In genomic region chr7:142349308-142349961, GRCm38 (mm10) we compare ENCODE assay signal across 8 mouse cellular contexts. TPM values are rescaled to one million over a fixed set of nuclear protein-coding genes. Genes with fewer than 3 reads are reported as not detected.
DNase-seq lines count a peak whose midpoint lies in the region; ATAC-seq and TF ChIP-seq lines count a peak whose summit lies in the region.

No protein-coding gene starts in this region.

- peak; percentile 35 for DNase-seq in liver, postnatal 0 days
- DNase-seq in liver, embryonic 11.5 days (ENCODE audit: low spot score): no peak
- peak; percentile 73 for DNase-seq in forebrain, postnatal 0 days
- DNase-seq in left cerebral cortex, postnatal 25 days (ENCODE audit: low spot score in 2 of 2): peak; percentile 52 to 83
- DNase-seq in right cerebral cortex, adult 2 months (ENCODE audit: low spot score in 2 of 2): peak; percentile 60 to 65
- no peak for DNase-seq in embryo, embryonic 10 days (ENCODE audit: low spot score)
- no peak for DNase-seq in cerebellum, adult 8-10 months
- no peak for DNase-seq in adrenal gland, postnatal 25 days

- H3K4me3 ChIP-seq in liver, postnatal 0 days (ENCODE audit: low read depth, low read length): no peak overlapping the region
- no peak overlapping the region for H3K4me3 ChIP-seq in liver, embryonic 11.5 days (ENCODE audit: low read depth, low read length)
- H3K4me3 ChIP-seq in forebrain, postnatal 0 days (ENCODE audit: low read depth, low read length): no peak overlapping the region

- WGBS in liver, postnatal 0 days (ENCODE audit: insufficient replicate concordance): 52% methylated on average over 9 of the region's 9 CpGs
- WGBS in liver, embryonic 11.5 days: 54% methylated on average over 9 of the region's 9 CpGs
- 15% methylated on average over 9 of the region's 9 CpGs for WGBS in forebrain, postnatal 0 days

- H3K4me2 ChIP-seq in liver, postnatal 0 days (ENCODE audit: low read depth, low read length): no peak overlapping the region
- H3K4me2 ChIP-seq in liver, embryonic 11.5 days: no peak overlapping the region
- no peak overlapping the region for H3K4me2 ChIP-seq in forebrain, postnatal 0 days (ENCODE audit: low read depth)

- H3K9ac ChIP-seq in liver, postnatal 0 days (replicated peaks): no peak overlapping the region
- no peak overlapping the region for H3K9ac ChIP-seq in liver, embryonic 11.5 days (ENCODE audit: low read depth, low read length)
- peak overlapping the region; percentile 14; the same call in 1 of the 2 replicates for H3K9ac ChIP-seq in forebrain, postnatal 0 days

- TF ChIP-seq EP300 in liver, postnatal 0 days (IDR thresholded peaks at IDR 0.05; ENCODE audit: low read depth): no peak

- H3K27me3 ChIP-seq in liver, postnatal 0 days (ENCODE audit: insufficient read depth, low read length): no peaks in the 10 kb centered on the region
- no peaks in the 10 kb centered on the region for H3K27me3 ChIP-seq in liver, embryonic 11.5 days (replicated peaks; ENCODE audit: control insufficient read depth, insufficient read depth, low read length)
- no peaks in the 10 kb centered on the region for H3K27me3 ChIP-seq in forebrain, postnatal 0 days (ENCODE audit: insufficient read depth, low read length)

- intact Hi-C loops in left cerebral cortex, postnatal 25 days (cut with DNase I): loop anchor here (1.0 kb wide), 1 partner anchor 22 kb away; no protein-coding TSS in a partner anchor

- no peak for ATAC-seq in liver, postnatal 0 days
- no peak for ATAC-seq in liver, embryonic 11.5 days (replicated peaks; ENCODE audit: low FRiP score)
- peak; percentile 96 for ATAC-seq in forebrain, postnatal 0 days

- H3K27ac ChIP-seq in liver, postnatal 0 days (ENCODE audit: low read depth): no peak overlapping the region
- H3K27ac ChIP-seq in liver, embryonic 11.5 days (ENCODE audit: low read depth, low read length): no peak overlapping the region
- 0 out of 2 replicates have a peak overlapping the region, but pooled peaks have one; percentile 29 for H3K27ac ChIP-seq in forebrain, postnatal 0 days (ENCODE audit: low read depth, low read length)

- no peaks in the 10 kb centered on the region for H3K36me3 ChIP-seq in liver, postnatal 0 days (replicated peaks; ENCODE audit: insufficient read depth, low read length)
- H3K36me3 ChIP-seq in liver, embryonic 11.5 days (ENCODE audit: control insufficient read depth, insufficient read depth, low read length): no peaks in the 10 kb centered on the region
- no peaks in the 10 kb centered on the region for H3K36me3 ChIP-seq in forebrain, postnatal 0 days (ENCODE audit: insufficient read depth)

- no peaks in the 10 kb centered on the region for H3K9me3 ChIP-seq in liver, postnatal 0 days (ENCODE audit: low read length)
- H3K9me3 ChIP-seq in liver, embryonic 11.5 days (ENCODE audit: control insufficient read depth, low read length): no peaks in the 10 kb centered on the region
- no peaks in the 10 kb centered on the region for H3K9me3 ChIP-seq in forebrain, postnatal 0 days (ENCODE audit: low read length)

- no peak for TF ChIP-seq CTCF in liver, postnatal 0 days (IDR thresholded peaks at IDR 0.05; ENCODE audit: low read depth)
- no peak for TF ChIP-seq CTCF in forebrain, postnatal 0 days (IDR thresholded peaks at IDR 0.05; ENCODE audit: low read depth)

- H3K4me1 ChIP-seq in liver, postnatal 0 days (ENCODE audit: insufficient read depth): peaks cover 38% of the 10 kb centered on the region
- peaks cover 25% of the 10 kb centered on the region for H3K4me1 ChIP-seq in liver, embryonic 11.5 days (replicated peaks; ENCODE audit: control insufficient read depth, insufficient read depth, low read length)
- H3K4me1 ChIP-seq in forebrain, postnatal 0 days (ENCODE audit: insufficient read depth): peaks cover 4% of the 10 kb centered on the region

RNA-seq across cellular contexts. Expression of gene Ifitm10, which starts 24.1 kb away (rescaled TPM):
- 2.1 and 2.2 TPM in 2 replicates for polyA plus RNA-seq in liver, postnatal 0 days (2015; fragmentation: Nextera tagmentation; extraction: Ambion mirVana)
- polyA plus RNA-seq in liver, embryonic 11.5 days (2014; fragmentation: Nextera tagmentation; extraction: Ambion mirVana): 1.8 and 2.4 TPM in 2 replicates
- 5.6 and 6.6 TPM in 2 replicates for total RNA-seq in forebrain, postnatal 0 days (2014; rRNA removed)
- polyA plus RNA-seq in forebrain, postnatal 0 days (2015; fragmentation: Nextera tagmentation; extraction: Ambion mirVana): 10.2 and 13.0 TPM in 2 replicates
- total RNA-seq in left cerebral cortex, postnatal 25 days (2021): 10 to 100 TPM; 26.4 to 28.8 TPM
- total RNA-seq in adrenal gland, postnatal 25 days (2021): 3.0 and 4.1 TPM in 2 replicates

RNA-seq across cellular contexts. Expression of gene Gm49369, which starts 33.0 kb away (rescaled TPM):
- not detected in 2 replicates for polyA plus RNA-seq in liver, postnatal 0 days (2015; fragmentation: Nextera tagmentation; extraction: Ambion mirVana)
- polyA plus RNA-seq in liver, embryonic 11.5 days (2014; fragmentation: Nextera tagmentation; extraction: Ambion mirVana): not detected in 2 replicates
- 21.2 and 45.2 TPM in 2 replicates for total RNA-seq in forebrain, postnatal 0 days (2014; rRNA removed)
- 0.60 TPM in 1 of 2 replicates, not detected in the other for polyA plus RNA-seq in forebrain, postnatal 0 days (2015; fragmentation: Nextera tagmentation; extraction: Ambion mirVana)
- 1 to 10 TPM in 1 of 2 experiments, under 1 TPM in 1; 0.57 to 6.8 TPM for total RNA-seq in left cerebral cortex, postnatal 25 days (2021)
- total RNA-seq in adrenal gland, postnatal 25 days (2021): 0.55 TPM in 1 of 2 replicates, not detected in the other

RNA-seq across cellular contexts. Expression of gene Ctsd, which starts 38.4 kb away (rescaled TPM):
- 311 and 324 TPM in 2 replicates for polyA plus RNA-seq in liver, postnatal 0 days (2015; fragmentation: Nextera tagmentation; extraction: Ambion mirVana)
- polyA plus RNA-seq in liver, embryonic 11.5 days (2014; fragmentation: Nextera tagmentation; extraction: Ambion mirVana): 316 and 340 TPM in 2 replicates
- total RNA-seq in forebrain, postnatal 0 days (2014; rRNA removed): 243 and 366 TPM in 2 replicates
- polyA plus RNA-seq in forebrain, postnatal 0 days (2015; fragmentation: Nextera tagmentation; extraction: Ambion mirVana): 313 and 338 TPM in 2 replicates
- 100 to 1,000 TPM; 318 to 337 TPM for total RNA-seq in left cerebral cortex, postnatal 25 days (2021)
- total RNA-seq in adrenal gland, postnatal 25 days (2021): 1,030 and 1,043 TPM in 2 replicates

RNA-seq across cellular contexts. Expression of gene Krtap5-4, which starts 46.1 kb away (rescaled TPM):
- not detected in 2 replicates for polyA plus RNA-seq in liver, postnatal 0 days (2015; fragmentation: Nextera tagmentation; extraction: Ambion mirVana)
- not detected in 2 replicates for polyA plus RNA-seq in liver, embryonic 11.5 days (2014; fragmentation: Nextera tagmentation; extraction: Ambion mirVana)
- not detected in 2 replicates for total RNA-seq in forebrain, postnatal 0 days (2014; rRNA removed)
- polyA plus RNA-seq in forebrain, postnatal 0 days (2015; fragmentation: Nextera tagmentation; extraction: Ambion mirVana): not detected in 2 replicates
- not detected for total RNA-seq in left cerebral cortex, postnatal 25 days (2021)
- total RNA-seq in adrenal gland, postnatal 25 days (2021): not detected in 2 replicates

RNA-seq across cellular contexts. Expression of gene Krtap5-1, which starts 52.5 kb away (rescaled TPM):
- not detected in 2 replicates for polyA plus RNA-seq in liver, postnatal 0 days (2015; fragmentation: Nextera tagmentation; extraction: Ambion mirVana)
- not detected in 2 replicates for polyA plus RNA-seq in liver, embryonic 11.5 days (2014; fragmentation: Nextera tagmentation; extraction: Ambion mirVana)
- not detected in 2 replicates for total RNA-seq in forebrain, postnatal 0 days (2014; rRNA removed)
- not detected in 2 replicates for polyA plus RNA-seq in forebrain, postnatal 0 days (2015; fragmentation: Nextera tagmentation; extraction: Ambion mirVana)
- not detected for total RNA-seq in left cerebral cortex, postnatal 25 days (2021)
- not detected in 2 replicates for total RNA-seq in adrenal gland, postnatal 25 days (2021)

Comparison
In these comparisons a context has a peak if more than half of its experiments do, and no peak if none do; other contexts are left out.
1. DNase-seq: peak in liver, postnatal 0 days (single experiment), forebrain, postnatal 0 days (single experiment), left cerebral cortex, postnatal 25 days (2 of 2) and right cerebral cortex, adult 2 months (2 of 2); none in liver, embryonic 11.5 days (single experiment), embryo, embryonic 10 days (single experiment), cerebellum, adult 8-10 months (single experiment) and adrenal gland, postnatal 25 days (single experiment).